Mouse (Mus musculus) heart, embryonic 14.5 days (tissue): ENCODE data around the gene Pde7b. TPM values are rescaled to one million over a fixed set of nuclear protein-coding genes. Genes with fewer than 3 reads are reported as not detected.

ENCODE experiments used
- ATAC-seq: fragments of 200-750 bp; cut with Nextera tagmentation; 2 replicates; pipeline ENCODE4 v1.8.0; 2017; ENCODE audit warnings: low read depth, moderate TSS enrichment; ENCODE audit not compliant: insufficient number of reproducible peaks, insufficient read depth, low FRiP score
- H3K27ac ChIP-seq, 2 experiments: fragments of 200-500 bp in 1 of 2; fragments of 300-500 bp in 1 of 2; sonication (generic) in 1 of 2; replicated peaks in 1 of 2; 2 replicates each; pipeline ENCODE4 v1.5.1; 2012 to 2014; ENCODE audit warnings: low read depth in 2 of 2, low read length in 2 of 2, control low read depth in 1 of 2, mild to moderate bottlenecking in 1 of 2, mixed read lengths in 1 of 2; ENCODE audit not compliant: control insufficient read depth in 1 of 2, insufficient read depth in 1 of 2
- H3K27me3 ChIP-seq: fragments of 300-500 bp; sonication (generic); 2 replicates; pipeline ENCODE4 v1.6.1; 2014; ENCODE audit warnings: mild to moderate bottlenecking, low read length, control low read depth; ENCODE audit not compliant: control insufficient read depth, insufficient read depth
- H3K36me3 ChIP-seq: fragments of 300-500 bp; sonication (generic); 2 replicates; pipeline ENCODE4 v1.6.1; 2014; ENCODE audit warnings: mild to moderate bottlenecking, control low read depth, low read length, mixed read lengths; ENCODE audit not compliant: control insufficient read depth, insufficient read depth
- H3K4me1 ChIP-seq, 2 experiments: fragments of 200-500 bp in 1 of 2; fragments of 300-500 bp in 1 of 2; sonication (generic) in 1 of 2; 2 replicates each; pipeline ENCODE4 v1.6.1; 2012 to 2014; ENCODE audit warnings: low read length in 2 of 2, control low read depth in 1 of 2, mixed read lengths in 1 of 2; ENCODE audit not compliant: control insufficient read depth in 2 of 2, insufficient read depth in 2 of 2
- H3K4me2 ChIP-seq: fragments of 300-500 bp; sonication (generic); 2 replicates; pipeline ENCODE4 v1.6.1; 2014; ENCODE audit warnings: mild to moderate bottlenecking, low read length
- H3K4me3 ChIP-seq, 2 experiments: fragments of 200-500 bp in 1 of 2; fragments of 300-500 bp in 1 of 2; sonication (generic) in 1 of 2; 2 replicates each; pipeline ENCODE4 v1.5.1; 2012 to 2014; ENCODE audit warnings: low read length in 2 of 2, mild to moderate bottlenecking in 2 of 2, control low read depth in 1 of 2, low read depth in 1 of 2, moderate library complexity in 1 of 2; ENCODE audit not compliant: control insufficient read depth in 1 of 2, insufficient read depth in 1 of 2
- H3K9ac ChIP-seq: fragments of 300-500 bp; sonication (generic); 2 replicates; pipeline ENCODE4 v1.6.1; 2014; ENCODE audit warnings: mild to moderate bottlenecking, low read length
- H3K9me3 ChIP-seq: fragments of 300-500 bp; sonication (generic); 2 replicates; pipeline ENCODE4 v1.6.1; 2016; ENCODE audit warnings: low read length, control low read depth; ENCODE audit not compliant: control insufficient read depth
- WGBS: fragments of 180-500 bp; shearing (Covaris S2); extraction: QIAGEN DNeasy Blood & Tissue Kit; methylation state at CpG from one replicate; pipeline ENCODE4 v1.1.7; 2014; 5-methylcytosine and 5-hydroxymethylcytosine counted together
- polyA plus RNA-seq: library from polyadenylated mRNA; unstranded; fragments of >200 nt; fragmentation: Nextera tagmentation; extraction: Ambion mirVana; gene quantifications from 2 replicates; pipeline ENCODE4 v1.2.1, GENCODE M21; 2014

Pde7b gene
- polyA plus RNA-seq, 1 experiment from 2014 or later = 12.2 TPM

- peaks cover 16 to 50% of the 10 kb centered on the region in 2 experiments for H3K4me1 ChIP-seq
- no peaks in the 10 kb centered on the region for H3K9me3 ChIP-seq
- WGBS = 93% methylated on average over 7 of the region's 7 CpGs
- no peaks in the 10 kb centered on the region for H3K27me3 ChIP-seq
- no peak overlapping the region for H3K4me3 ChIP-seq
- H3K27ac ChIP-seq = peak overlapping the region; percentile 44 to 61; a peak in 3 of 4 replicates
- H3K4me2 ChIP-seq = no peak overlapping the region
- H3K9ac ChIP-seq = no peak overlapping the region
- no peaks in the 10 kb centered on the region for H3K36me3 ChIP-seq
- ATAC-seq = no peak
Observed at GRCm38 (mm10) chr10:20459657-20460350, 265.1 kb downstream of the Pde7b start.

- Histone ChIP-seq H3K9me3 (no peaks in the 10 kb centered on the region), H3K4me1 (peaks cover 18 to 56% of the 10 kb centered on the region in 2 experiments), H3K4me2 (no peak overlapping the region), H3K27ac (peak overlapping the region; percentile 44 to 61), H3K36me3 (no peaks in the 10 kb centered on the region), H3K4me3 (no peak overlapping the region), H3K9ac (no peak overlapping the region), H3K27me3 (no peaks in the 10 kb centered on the region)
- 12% methylated on average over 3 of the region's 3 CpGs for WGBS
- ATAC-seq = peak; percentile 87
Observed at GRCm38 (mm10) chr10:20459160-20459559, 265.7 kb downstream of the Pde7b start.

GRCm38 (mm10) chr10:20454387-20455065 is 270.4 kb downstream of the Pde7b start:
- Histone ChIP-seq H3K9me3 (no peaks in the 10 kb centered on the region), H3K4me2 (no peak overlapping the region), H3K4me3 (no peak overlapping the region), H3K9ac (no peak overlapping the region), H3K36me3 (no peaks in the 10 kb centered on the region), H3K4me1 (peaks cover 7 to 43% of the 10 kb centered on the region in 2 experiments), H3K27ac (peak overlapping the region; percentile 39 to 44; a peak in 2 of 4 replicates), H3K27me3 (no peaks in the 10 kb centered on the region)
- ATAC-seq = no peak
- WGBS = 40% methylated on average over 6 of the region's 6 CpGs

GRCm38 (mm10) chr10:20437428-20437827 is 287.4 kb downstream of the Pde7b start:
- Histone ChIP-seq H3K4me1 (no peaks in the 10 kb centered on the region), H3K9ac (no peak overlapping the region), H3K27me3 (no peaks in the 10 kb centered on the region), H3K4me2 (no peak overlapping the region), H3K9me3 (no peaks in the 10 kb centered on the region), H3K27ac (no peak overlapping the region), H3K36me3 (peaks cover 29% of the 10 kb centered on the region), H3K4me3 (no peak overlapping the region)
- ATAC-seq = no peak
- WGBS = 95% methylated on average over 9 of the region's 9 CpGs

- H3K27ac ChIP-seq = no peak overlapping the region
- 75% methylated on average over 2 of the region's 2 CpGs for WGBS
- ATAC-seq = no peak
Observed at GRCm38 (mm10) chr10:20437021-20437420, 287.9 kb downstream of the Pde7b start.

GRCm38 (mm10) chr10:20435913-20436312 is 289.0 kb downstream of the Pde7b start:
- H3K4me3 ChIP-seq = no peak overlapping the region
- no peak overlapping the region for H3K9ac ChIP-seq
- H3K4me1 ChIP-seq = peaks cover 0 to 4% of the 10 kb centered on the region in 2 experiments; a peak in 3 of 4 replicates
- H3K27ac ChIP-seq = no peak overlapping the region
- 86% methylated on average over 7 of the region's 7 CpGs for WGBS
- no peaks in the 10 kb centered on the region for H3K27me3 ChIP-seq
- H3K4me2 ChIP-seq = no peak overlapping the region
- no peaks in the 10 kb centered on the region for H3K9me3 ChIP-seq
- H3K36me3 ChIP-seq = peaks cover 28% of the 10 kb centered on the region
- no peak for ATAC-seq

More at GRCm38 (mm10) chr10:20437021-20437420, 287.9 kb downstream of the Pde7b start:
- H3K9ac ChIP-seq = no peak overlapping the region
- H3K9me3 ChIP-seq = no peaks in the 10 kb centered on the region
- H3K4me1 ChIP-seq = no peaks in the 10 kb centered on the region
- no peak overlapping the region for H3K4me3 ChIP-seq
- H3K27me3 ChIP-seq = no peaks in the 10 kb centered on the region
- H3K4me2 ChIP-seq = no peak overlapping the region
- peaks cover 29% of the 10 kb centered on the region for H3K36me3 ChIP-seq

- 36% methylated on average over 12 of the region's 12 CpGs for WGBS
- H3K9me3 ChIP-seq = no peaks in the 10 kb centered on the region
- no peak overlapping the region for H3K9ac ChIP-seq
- peaks cover 0 to 4% of the 10 kb centered on the region in 2 experiments; a peak in 3 of 4 replicates for H3K4me1 ChIP-seq
- no peak for ATAC-seq
- H3K36me3 ChIP-seq = peaks cover 12% of the 10 kb centered on the region; the same call in 1 of the 2 replicates
- no peak overlapping the region for H3K4me2 ChIP-seq
- no peak overlapping the region for H3K27ac ChIP-seq
- H3K27me3 ChIP-seq = no peaks in the 10 kb centered on the region
- H3K4me3 ChIP-seq = no peak overlapping the region
Observed at GRCm38 (mm10) chr10:20431336-20431735, 293.5 kb downstream of the Pde7b start.
